Mouse (Mus musculus): ENCODE results near the gene Pigg.

Gene Pigg

DNA sequence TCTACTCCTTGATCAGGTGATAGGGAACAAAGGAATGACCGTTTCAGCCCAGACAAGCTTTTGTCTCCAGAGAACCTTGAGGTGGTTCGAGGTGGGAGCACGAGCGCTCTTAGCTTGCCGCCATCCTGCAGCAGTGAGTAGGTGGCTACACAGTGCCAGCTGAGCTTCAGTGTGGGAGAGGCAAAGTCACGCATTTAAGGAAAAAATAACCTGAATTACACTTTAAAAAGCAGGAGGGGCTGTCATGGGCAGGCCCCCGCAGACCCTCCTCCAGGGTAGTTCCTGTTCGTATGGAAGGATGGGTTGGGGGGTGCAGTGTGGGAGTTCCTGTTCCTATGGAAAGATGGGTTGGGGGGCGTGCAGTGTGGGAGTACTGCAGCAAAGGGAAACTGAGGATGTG, 47.1 kb downstream of the Pigg start:
- no peak for DNase-seq

GRCm38 (mm10) chr5:108360211-108360610, 47.8 kb downstream of the Pigg start:
- no peak for DNase-seq

GRCm38 (mm10) chr5:108362330-108362729, 49.9 kb downstream of the Pigg start:
- DNase-seq: no peak

DNA sequence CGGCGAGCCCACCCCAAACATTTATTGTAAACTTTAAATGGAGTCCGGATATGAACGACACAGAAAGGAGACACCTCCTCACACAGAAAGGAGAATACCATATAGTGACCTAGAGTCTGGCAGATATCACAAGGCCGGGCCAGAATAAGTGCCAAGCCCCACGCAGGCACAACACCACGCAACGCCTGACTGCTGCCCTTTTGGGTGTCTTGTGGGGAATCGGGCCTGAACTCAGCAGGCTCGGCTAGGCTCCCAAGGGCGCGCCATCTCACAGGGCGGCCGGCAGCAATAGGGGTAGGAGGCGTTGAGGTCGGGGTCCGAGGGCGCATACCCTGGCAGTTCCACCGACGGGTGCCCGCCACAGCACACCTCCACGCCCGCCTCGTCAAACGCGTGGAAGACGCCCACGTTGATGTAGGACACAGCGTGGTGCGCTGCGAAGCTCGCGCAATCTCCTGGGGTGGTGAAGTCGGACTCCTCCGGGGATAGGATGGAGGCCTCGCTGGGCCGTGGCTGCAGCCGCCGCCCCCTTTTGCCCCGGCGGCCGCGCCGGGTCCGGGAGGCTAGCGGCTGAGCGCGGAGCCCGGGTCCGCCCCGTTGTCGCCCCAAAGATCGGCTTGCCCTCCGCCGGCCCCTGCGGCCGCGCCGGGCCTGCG, 54.0 kb downstream of the Pigg start:
- no peak for DNase-seq

DNA sequence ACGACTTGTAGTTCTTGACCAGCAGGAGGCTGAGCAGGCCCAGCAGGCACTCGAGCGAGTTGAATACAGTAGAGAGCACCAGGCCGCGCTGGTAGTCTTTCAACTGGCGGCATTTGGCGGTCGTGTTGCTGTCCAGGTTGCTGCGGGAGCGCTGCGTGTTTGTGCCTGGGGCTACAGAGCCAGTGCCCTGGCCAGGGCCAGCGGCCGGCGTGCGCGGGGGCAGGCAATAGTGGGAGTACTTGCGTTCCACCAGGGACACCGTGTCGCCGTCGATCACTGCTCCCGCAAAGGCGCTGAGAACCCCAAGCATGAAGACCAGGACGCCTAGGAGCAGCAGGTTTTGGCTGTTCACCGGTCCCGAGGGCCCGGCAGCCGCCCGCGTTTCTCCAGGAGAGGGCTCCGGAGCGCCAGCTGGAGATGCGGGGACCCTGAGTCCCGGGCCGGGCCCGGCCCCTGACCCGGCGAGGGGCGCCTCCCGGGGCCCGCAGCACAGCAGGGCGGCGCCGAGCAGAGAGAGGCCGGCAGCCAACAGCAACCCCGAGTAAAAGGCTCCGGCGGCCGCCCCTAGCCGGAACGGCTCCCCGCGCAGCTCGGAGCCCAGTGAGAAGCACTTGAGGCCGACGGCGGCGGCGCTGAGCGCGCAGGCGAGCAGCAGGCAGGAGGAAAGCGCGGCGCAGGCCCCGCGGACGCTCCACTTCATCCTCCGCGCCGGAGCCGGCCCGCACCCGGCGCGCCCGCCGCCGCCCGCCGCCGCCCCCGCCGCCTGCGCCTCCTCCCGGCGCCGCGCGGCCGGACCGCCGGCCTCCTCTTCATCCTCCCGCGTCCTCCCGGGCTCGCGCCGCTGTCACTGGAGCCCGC, 54.8 kb downstream of the Pigg start:
- DNase-seq: peak; percentile 69 to 71

GRCm38 (mm10) chr5:108367871-108368332, 55.5 kb downstream of the Pigg start, which contains the start of gene Gm42517:
Gene Gm42517 (minus strand): TSS chr5:108367922.
- peak; percentile 27 to 42 for DNase-seq

- no peak for DNase-seq
Measured at GRCm38 (mm10) chr5:108368446-108368845, 56.0 kb downstream of the Pigg start.

DNA sequence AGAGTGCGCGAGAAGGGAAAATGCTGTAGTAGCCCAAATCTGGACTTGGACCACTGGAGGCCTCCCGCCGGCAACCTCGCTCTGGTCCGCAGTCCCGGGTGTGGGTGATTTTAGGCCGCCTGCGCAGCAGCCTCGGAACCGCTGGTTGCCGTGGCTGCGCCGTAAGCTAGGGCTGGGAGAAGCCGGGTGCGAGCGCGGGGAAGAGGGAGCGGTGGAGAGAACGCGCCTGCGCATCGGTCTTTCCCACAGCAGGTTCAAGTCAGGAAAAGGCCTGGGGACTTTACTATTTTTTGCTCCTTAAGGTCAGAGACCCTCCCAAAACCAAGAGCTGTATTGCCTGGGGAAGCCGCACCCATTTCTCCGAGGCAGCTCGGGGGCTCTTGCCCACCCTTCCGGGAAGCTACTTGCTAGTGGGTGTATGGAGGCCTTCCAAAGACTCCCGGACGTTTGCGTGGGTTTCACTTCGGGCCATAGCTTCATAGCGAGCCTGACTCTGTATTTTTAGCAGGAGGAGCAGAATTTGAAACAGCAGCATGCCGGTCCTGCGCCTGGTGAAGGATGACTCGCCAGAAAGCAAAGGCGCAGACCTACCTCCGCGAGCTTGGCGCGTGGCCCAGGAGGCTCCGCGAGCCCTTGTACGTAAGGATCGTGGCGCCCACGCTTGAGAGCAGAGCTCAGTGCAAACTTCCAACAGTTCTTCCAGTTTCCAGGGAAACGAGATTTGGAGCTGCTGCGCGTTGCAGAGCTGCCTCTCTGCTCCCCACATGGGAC, 56.6 kb downstream of the Pigg start:
- peak; percentile 77 to 83 for DNase-seq

- DNase-seq: no peak
Measured at GRCm38 (mm10) chr5:108369964-108370363, 57.6 kb downstream of the Pigg start.

- DNase-seq: no peak
Measured at GRCm38 (mm10) chr5:108374079-108374478, 61.7 kb downstream of the Pigg start.

- DNase-seq: no peak
Measured at GRCm38 (mm10) chr5:108376059-108376458, 63.6 kb downstream of the Pigg start.

DNA sequence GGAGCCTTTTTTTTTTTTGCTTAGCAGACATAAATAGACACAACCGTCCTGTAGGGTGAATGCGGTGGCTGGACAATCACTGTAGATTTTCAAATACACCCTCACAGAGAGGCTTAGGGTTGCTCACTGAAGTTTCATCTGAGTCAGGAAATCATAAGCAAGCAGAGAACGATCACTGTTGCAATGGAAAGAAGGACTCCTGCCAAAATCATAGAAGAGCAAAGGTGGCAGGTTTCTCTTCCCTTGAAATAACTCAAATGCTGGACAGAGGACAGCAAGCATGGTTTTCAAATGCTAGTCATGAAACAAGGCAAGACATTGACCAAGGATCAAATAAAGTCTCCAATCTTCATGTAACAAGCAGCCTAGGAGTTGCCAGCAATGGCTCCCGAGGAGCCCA, 65.9 kb downstream of the Pigg start:
- no peak for DNase-seq

DNA sequence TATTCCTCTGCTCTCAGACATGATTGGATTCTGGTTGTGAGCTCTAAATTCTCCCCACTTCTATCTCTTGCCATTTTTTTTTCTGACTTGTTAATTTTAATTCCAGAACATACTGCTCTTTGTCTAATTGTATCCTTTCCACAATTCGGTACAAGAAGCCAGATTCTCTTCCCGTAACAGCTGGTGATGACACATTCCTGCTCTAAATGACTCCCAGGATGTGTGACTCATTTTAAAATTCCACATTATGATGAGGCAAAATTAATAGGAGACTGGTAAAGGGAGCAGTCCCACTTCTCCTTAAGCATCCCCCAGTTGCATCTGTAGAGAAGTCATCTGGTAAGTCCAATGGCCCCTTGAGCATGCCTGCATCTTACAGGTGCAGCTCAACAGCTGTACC, 73.2 kb downstream of the Pigg start:
- no peak for DNase-seq

DNA sequence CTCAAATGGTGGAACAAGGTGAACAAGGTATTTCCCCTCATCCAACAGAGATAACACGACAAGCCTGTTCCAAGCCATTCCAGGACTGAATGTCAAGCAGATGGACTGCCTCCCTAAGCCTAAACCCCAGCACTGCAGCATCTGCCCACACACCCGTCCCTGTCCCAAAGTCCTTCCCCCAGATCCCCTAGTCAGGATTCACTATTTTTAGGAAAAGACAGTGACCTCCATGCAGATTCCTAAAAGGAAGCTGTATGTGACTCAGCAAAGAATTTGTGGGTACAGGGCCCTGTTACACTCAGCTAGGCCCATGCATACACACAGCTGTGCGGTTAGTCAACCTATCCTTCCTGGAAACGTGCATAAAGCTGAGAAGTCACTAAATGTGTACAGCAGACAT, 74.0 kb downstream of the Pigg start:
- DNase-seq: no peak

GRCm38 (mm10) chr5:108388201-108388600, 75.8 kb downstream of the Pigg start, which contains the start of gene Pde6b:
Gene Pde6b (plus strand): TSS chr5:108388391.
- no peak for DNase-seq

GRCm38 (mm10) chr5:108389744-108390143, 77.3 kb downstream of the Pigg start:
- DNase-seq: no peak

Data from cerebellum, postnatal 25 days (tissue).